Mouse (Mus musculus) ES-E14 (cell line): ENCODE results near the gene Bloc1s6. TPM values are rescaled to one million over a fixed set of nuclear protein-coding genes. Genes with fewer than 3 reads are reported as not detected.

Experiments
- DNase-seq: peaks from one replicate; pipeline ENCODE4 v3.0.0-alpha.2; 2013; ENCODE audit warnings: low read depth, low spot score
- H3K27ac ChIP-seq: 2 replicates; pipeline ENCODE4 v1.5.1; 2012; ENCODE audit warnings: low read depth, mild to moderate bottlenecking, low read length, moderate library complexity, mixed read lengths; ENCODE audit not compliant: poor library complexity, insufficient read depth, severe bottlenecking
- H3K36me3 ChIP-seq: 2 replicates; pipeline ENCODE4 v1.6.1; 2012; ENCODE audit warnings: mild to moderate bottlenecking, low read length, moderate library complexity, mixed read lengths; ENCODE audit not compliant: control insufficient read depth, poor library complexity, insufficient read depth, severe bottlenecking
- H3K4me1 ChIP-seq, 2 experiments: fragments of 150-350 bp in 1 of 2; sonication (generic) in 1 of 2; 2 replicates each; pipeline ENCODE4 v1.6.1; 2012; ENCODE audit warnings: low read length in 2 of 2, mild to moderate bottlenecking in 1 of 2, mixed read lengths in 1 of 2; ENCODE audit not compliant: control insufficient read depth in 2 of 2, insufficient read depth in 2 of 2, poor library complexity in 1 of 2
- H3K4me3 ChIP-seq, 2 experiments: fragments of 150-350 bp in 1 of 2; sonication (generic) in 1 of 2; 2 replicates each; pipeline ENCODE4 v1.5.1; 2012; ENCODE audit warnings: low read length in 2 of 2, low read depth in 1 of 2, mild to moderate bottlenecking in 1 of 2, mixed read lengths in 1 of 2; ENCODE audit not compliant: insufficient read depth in 1 of 2, poor library complexity in 1 of 2, severe bottlenecking in 1 of 2
- H3K9ac ChIP-seq: 2 replicates; pipeline ENCODE4 v1.6.1; 2012; ENCODE audit warnings: low read depth, mild to moderate bottlenecking, low read length, mixed read lengths; ENCODE audit not compliant: poor library complexity, insufficient read depth, severe bottlenecking
- H3K9me3 ChIP-seq: fragments of 150-350 bp; sonication (generic); 2 replicates; pipeline ENCODE4 v1.6.1; 2012; ENCODE audit warnings: low read depth, mild to moderate bottlenecking, low read length; ENCODE audit not compliant: control insufficient read depth, insufficient read depth
- CHD2 ChIP-seq: IDR thresholded peaks from 2 replicates; pipeline ENCODE4 v1.6.1; 2014; ENCODE audit warnings: mild to moderate bottlenecking, low read depth, low read length, inconsistent platforms
- HCFC1 ChIP-seq: IDR thresholded peaks from 2 replicates; pipeline ENCODE4 v1.6.1; 2012; ENCODE audit warnings: low read length, inconsistent platforms, borderline replicate concordance; ENCODE audit not compliant: insufficient read depth
- MAFK ChIP-seq: IDR thresholded peaks from 2 replicates; pipeline ENCODE4 v1.6.1; 2014; ENCODE audit warnings: mild to moderate bottlenecking, low read depth, low read length, inconsistent platforms; ENCODE audit not compliant: insufficient read depth
- ZC3H11A ChIP-seq: IDR thresholded peaks from 2 replicates; pipeline ENCODE4 v1.6.1; 2012; ENCODE audit warnings: low read depth, mild to moderate bottlenecking, inconsistent platforms, low read length, borderline replicate concordance
- ZNF384 ChIP-seq: IDR thresholded peaks from 2 replicates; pipeline ENCODE4 v1.6.1; 2012; ENCODE audit warnings: low read depth, low read length, inconsistent platforms
- in situ Hi-C, 2 experiments: fragments of 600-800 bp; cut with MboI; formaldehyde crosslinking; loops; one replicate each; pipeline ENCODE4 v1.15.1; 2025; ENCODE audit warnings: low sequenced_read_pairs in 2 of 2, inconsistent platforms in 1 of 2; ENCODE audit not compliant: unreplicated experiment in 2 of 2
- total RNA-seq: library from RNA; depleted of rRNA; stranded (reverse); fragments of 300-350 nt; gene quantifications from 2 replicates; pipeline ENCODE4 v1.2.3, GENCODE M21; 2012

Bloc1s6 gene
- total RNA-seq, 1 experiment = 11.6 TPM

DNA sequence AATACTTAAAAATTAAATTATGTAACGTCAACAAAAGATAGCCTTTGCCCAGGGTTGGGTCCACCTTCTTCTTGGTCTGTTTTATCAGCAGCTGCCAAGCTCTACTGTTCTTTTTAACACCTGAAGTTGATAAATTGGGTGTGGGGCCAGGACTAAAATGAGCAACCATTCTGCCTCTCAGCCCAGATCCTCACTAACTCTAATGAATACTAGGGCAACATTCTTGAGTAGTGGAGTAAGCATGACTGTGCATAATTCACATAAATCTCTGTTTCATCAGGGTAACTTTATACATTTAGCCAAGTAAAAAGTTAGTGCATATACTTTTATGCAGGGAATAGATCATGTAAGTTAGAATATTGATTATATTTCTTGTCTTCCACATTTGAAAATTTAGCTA lies 37.2 kb downstream of the Bloc1s6 start:
- no peaks in the 10 kb centered on the region for H3K4me1 ChIP-seq
- in situ Hi-C loops = no loop called here
- no peak overlapping the region for H3K4me3 ChIP-seq
- TF ChIP-seq MAFK (no peak), ZNF384 (no peak), ZC3H11A (no peak), CHD2 (no peak)
- H3K36me3 ChIP-seq = no peaks in the 10 kb centered on the region
- no peak overlapping the region for H3K27ac ChIP-seq
- H3K9me3 ChIP-seq = no peaks in the 10 kb centered on the region
- no peak overlapping the region for H3K9ac ChIP-seq
- DNase-seq = no peak

DNA sequence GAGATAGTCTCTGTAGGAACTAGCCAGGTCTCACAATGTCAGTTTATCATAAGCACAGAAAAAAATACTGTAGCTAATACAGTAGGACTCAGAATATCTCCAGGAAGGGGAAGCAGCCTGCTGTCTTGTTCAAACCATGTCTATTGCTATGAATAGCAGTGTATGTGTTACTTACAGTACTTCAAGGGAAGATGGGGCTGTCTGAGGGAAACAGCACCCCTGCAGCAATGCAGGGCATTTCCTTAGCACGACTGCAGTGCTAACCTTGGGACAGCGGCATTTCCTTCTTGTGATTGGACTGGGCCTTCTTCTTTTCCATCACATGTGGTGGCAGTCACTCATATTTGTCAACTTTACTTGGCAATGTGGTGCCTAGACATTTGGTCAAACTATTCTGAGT lies 38.5 kb downstream of the Bloc1s6 start:
- no peak overlapping the region for H3K27ac ChIP-seq
- H3K36me3 ChIP-seq = no peaks in the 10 kb centered on the region
- no peak for TF ChIP-seq MAFK
- no peak for TF ChIP-seq HCFC1
- no peak for TF ChIP-seq CHD2
- TF ChIP-seq ZNF384 = no peak
- no peak for TF ChIP-seq ZC3H11A
- no peak overlapping the region for H3K4me3 ChIP-seq
- no peaks in the 10 kb centered on the region for H3K4me1 ChIP-seq
- no peak for DNase-seq
- in situ Hi-C loops = no loop called here
- H3K9ac ChIP-seq = no peak overlapping the region
- no peaks in the 10 kb centered on the region for H3K9me3 ChIP-seq

DNA sequence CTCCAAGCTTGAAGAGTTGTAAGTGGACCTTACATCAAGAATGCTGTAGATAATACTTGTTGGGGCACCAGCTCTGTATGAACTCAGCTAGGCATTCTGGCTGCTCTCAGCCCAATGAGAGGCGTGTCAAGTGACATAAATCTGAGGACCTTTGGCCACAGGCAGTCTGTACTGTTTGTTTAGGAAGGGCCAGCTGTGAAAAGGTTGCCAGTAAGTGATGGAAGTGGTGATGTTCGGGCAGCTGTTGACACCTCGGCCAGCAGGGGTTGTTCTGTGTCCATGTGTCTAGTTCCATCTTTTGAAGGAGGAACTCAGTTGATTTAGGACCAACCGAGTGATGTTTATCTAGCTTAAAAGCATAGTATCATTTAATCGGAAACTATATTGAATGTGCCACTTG lies 41.7 kb downstream of the Bloc1s6 start:
- no peak overlapping the region for H3K27ac ChIP-seq
- no peaks in the 10 kb centered on the region for H3K4me1 ChIP-seq
- no peaks in the 10 kb centered on the region for H3K36me3 ChIP-seq
- no peak overlapping the region for H3K9ac ChIP-seq
- in situ Hi-C loops = no loop called here
- H3K9me3 ChIP-seq = no peaks in the 10 kb centered on the region
- no peak for TF ChIP-seq ZNF384
- TF ChIP-seq MAFK = no peak
- no peak for TF ChIP-seq ZC3H11A
- TF ChIP-seq HCFC1 = no peak
- TF ChIP-seq CHD2 = no peak
- no peak for DNase-seq
- no peak overlapping the region for H3K4me3 ChIP-seq

DNA sequence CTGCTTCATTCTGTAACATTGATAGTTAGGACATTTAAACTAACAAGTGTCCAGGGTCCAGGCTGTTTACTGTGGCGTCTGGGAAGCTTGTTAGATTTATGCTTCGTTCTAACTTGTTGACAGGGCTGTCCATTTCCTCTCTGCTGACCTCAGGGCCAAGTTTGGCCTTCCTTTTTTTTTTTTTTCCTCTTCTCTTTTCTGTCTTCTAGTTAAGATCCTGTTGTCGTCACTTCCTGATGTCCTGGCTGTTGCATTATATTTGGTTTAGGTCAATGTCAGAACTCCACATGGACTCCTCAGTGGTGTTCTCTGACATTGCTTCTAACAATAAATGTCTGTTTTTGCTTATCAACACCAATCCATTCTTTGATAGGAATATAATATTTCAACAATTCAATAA lies 42.1 kb downstream of the Bloc1s6 start:
- in situ Hi-C loops = no loop called here
- no peak overlapping the region for H3K9ac ChIP-seq
- H3K27ac ChIP-seq = no peak overlapping the region
- no peak for DNase-seq
- no peaks in the 10 kb centered on the region for H3K9me3 ChIP-seq
- H3K4me1 ChIP-seq = no peaks in the 10 kb centered on the region
- TF ChIP-seq ZNF384 (no peak), HCFC1 (no peak), ZC3H11A (no peak), CHD2 (no peak), MAFK (no peak)
- no peak overlapping the region for H3K4me3 ChIP-seq
- no peaks in the 10 kb centered on the region for H3K36me3 ChIP-seq
